Mouse (Mus musculus): Measurements from ENCODE around the gene BC051142. TPM values are rescaled to one million over a fixed set of nuclear protein-coding genes. Genes with fewer than 3 reads are reported as not detected.
"Not testable (repeated sequence)": the region's sequence is repeated elsewhere in the genome, so short reads cannot be mapped to it uniquely, and the experiment has no call there.

The BC051142 gene
- polyA plus RNA-seq, 1 experiment = 1.4 TPM

DNA sequence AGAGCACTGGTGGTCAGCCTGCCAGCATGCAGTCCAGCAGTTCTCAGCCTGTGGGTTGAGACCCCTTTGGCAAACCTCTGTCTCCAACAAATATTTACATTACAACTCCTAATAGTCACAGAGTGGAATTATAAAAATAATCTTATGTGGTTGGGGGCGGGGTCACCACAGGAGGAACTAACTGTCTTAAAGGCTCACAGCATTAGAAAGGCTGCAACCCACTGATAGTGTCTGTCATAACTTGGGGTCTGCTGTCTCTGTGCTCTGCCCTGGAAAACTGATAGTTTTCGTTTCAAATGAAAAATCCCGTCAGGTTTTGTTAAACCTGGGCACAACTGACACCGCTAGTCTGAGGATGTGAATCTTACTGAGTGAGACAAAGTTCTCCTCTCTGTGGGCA is 59.0 kb downstream of the BC051142 start:
- Histone ChIP-seq H3K27ac (ENCODE audit: control insufficient read depth, insufficient read depth, low read length) (no peak overlapping the region), H3K36me3 (ENCODE audit: control insufficient read depth, insufficient read depth, low read length) (no peaks in the 10 kb centered on the region), H3K4me1 (replicated peaks; ENCODE audit: control insufficient read depth, insufficient read depth, low read length) (no peaks in the 10 kb centered on the region), H3K27me3 (ENCODE audit: control insufficient read depth, insufficient read depth, low read length) (no peaks in the 10 kb centered on the region), H3K4me3 (ENCODE audit: control insufficient read depth, insufficient read depth, low read length) (no peak overlapping the region)
- 15% methylated on average over 4 of the region's 4 CpGs for WGBS
- TF ChIP-seq CTCF (IDR thresholded peaks at IDR 0.05; ENCODE audit: borderline replicate concordance, control insufficient read depth, extremely low read depth, insufficient read depth, low read length, poor library complexity) = no peak
- TF ChIP-seq POLR2A (IDR thresholded peaks at IDR 0.05; ENCODE audit: control insufficient read depth, extremely low read depth, insufficient read depth, low read length, poor library complexity) = no peak
- no peak for DNase-seq

DNA sequence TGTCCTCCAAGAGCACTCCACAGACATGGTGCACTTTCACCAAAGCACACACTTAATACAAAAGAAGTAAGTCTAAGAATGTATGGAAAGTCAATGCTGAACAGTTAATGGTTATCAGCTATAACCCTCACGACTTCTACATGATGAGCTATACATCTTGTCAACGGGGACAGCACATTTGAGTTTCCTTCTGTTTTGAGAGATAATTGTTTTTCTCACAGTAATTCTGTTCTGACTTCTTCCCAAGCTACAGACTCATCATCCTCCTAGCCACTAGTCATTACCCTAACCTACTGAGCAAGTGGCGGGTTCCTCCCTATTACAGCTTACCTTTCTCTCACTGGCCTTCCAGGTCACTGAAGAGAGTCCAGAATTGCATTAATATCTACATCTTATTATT is 60.6 kb downstream of the BC051142 start:
- Histone ChIP-seq H3K4me3 (ENCODE audit: control insufficient read depth, insufficient read depth, low read length) (no peak overlapping the region), H3K27me3 (ENCODE audit: control insufficient read depth, insufficient read depth, low read length) (no peaks in the 10 kb centered on the region), H3K27ac (ENCODE audit: control insufficient read depth, insufficient read depth, low read length) (no peak overlapping the region), H3K36me3 (ENCODE audit: control insufficient read depth, insufficient read depth, low read length) (no peaks in the 10 kb centered on the region), H3K4me1 (replicated peaks; ENCODE audit: control insufficient read depth, insufficient read depth, low read length) (no peaks in the 10 kb centered on the region)
- WGBS = 89% methylated on average over 3 of the region's 3 CpGs
- no peak for DNase-seq
- TF ChIP-seq POLR2A (IDR thresholded peaks at IDR 0.05; ENCODE audit: control insufficient read depth, extremely low read depth, insufficient read depth, low read length, poor library complexity) (no peak), CTCF (IDR thresholded peaks at IDR 0.05; ENCODE audit: borderline replicate concordance, control insufficient read depth, extremely low read depth, insufficient read depth, low read length, poor library complexity) (no peak)

DNA sequence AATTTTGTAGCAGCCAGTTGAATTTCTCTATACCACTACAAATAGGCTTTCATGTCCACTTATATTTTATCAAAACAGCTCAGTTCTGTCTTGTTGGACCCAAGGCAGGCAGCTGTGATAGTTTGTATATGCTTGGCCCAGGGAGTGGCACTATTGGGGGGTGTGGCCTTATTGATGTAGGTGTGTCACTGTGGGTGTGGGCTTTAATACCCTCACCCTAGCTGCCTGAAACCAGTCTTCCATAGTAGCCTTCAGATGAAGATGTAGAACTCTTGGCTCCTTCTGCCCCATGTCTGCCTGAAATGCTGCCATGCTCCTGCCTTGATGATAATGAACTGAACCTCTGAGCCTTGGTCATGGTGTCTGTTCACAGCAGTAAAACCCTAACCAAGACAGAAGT is 67.3 kb downstream of the BC051142 start:
- not testable (repeated sequence) for H3K4me1 ChIP-seq (replicated peaks; ENCODE audit: control insufficient read depth, insufficient read depth, low read length); H3K27me3 ChIP-seq (ENCODE audit: control insufficient read depth, insufficient read depth, low read length); H3K4me3 ChIP-seq (ENCODE audit: control insufficient read depth, insufficient read depth, low read length); DNase-seq; H3K27ac ChIP-seq (ENCODE audit: control insufficient read depth, insufficient read depth, low read length); H3K36me3 ChIP-seq (ENCODE audit: control insufficient read depth, insufficient read depth, low read length)

DNA sequence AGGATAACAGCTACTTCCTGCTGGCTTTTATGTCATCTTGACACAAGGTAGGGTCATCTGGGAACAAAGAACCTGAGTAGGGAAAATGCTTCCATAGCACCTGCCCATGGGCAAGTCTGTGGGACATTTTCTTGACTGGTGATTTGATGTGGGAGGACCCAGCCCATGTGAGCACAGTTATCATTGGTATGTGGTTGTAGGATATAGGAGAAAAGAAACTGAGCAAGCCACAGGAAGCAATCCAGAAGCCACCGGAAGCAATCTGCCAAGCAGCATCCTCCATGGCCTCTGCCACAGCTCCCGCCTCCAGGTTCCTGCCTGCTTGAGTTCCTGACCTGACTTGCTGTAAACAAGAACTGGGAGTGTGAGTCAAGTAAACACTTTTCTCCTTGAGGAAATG is 71.9 kb downstream of the BC051142 start:
- H3K4me1 ChIP-seq (replicated peaks; ENCODE audit: control insufficient read depth, insufficient read depth, low read length) = no peaks in the 10 kb centered on the region
- H3K36me3 ChIP-seq (ENCODE audit: control insufficient read depth, insufficient read depth, low read length) = no peaks in the 10 kb centered on the region
- DNase-seq = no peak
- no peak for TF ChIP-seq POLR2A (IDR thresholded peaks at IDR 0.05; ENCODE audit: control insufficient read depth, extremely low read depth, insufficient read depth, low read length, poor library complexity)
- TF ChIP-seq CTCF (IDR thresholded peaks at IDR 0.05; ENCODE audit: borderline replicate concordance, control insufficient read depth, extremely low read depth, insufficient read depth, low read length, poor library complexity) = no peak
- 4% methylated on average over 2 of the region's 2 CpGs for WGBS
- no peak overlapping the region for H3K27ac ChIP-seq (ENCODE audit: control insufficient read depth, insufficient read depth, low read length)
- H3K27me3 ChIP-seq (ENCODE audit: control insufficient read depth, insufficient read depth, low read length) = no peaks in the 10 kb centered on the region; the same call in 1 of the 2 replicates
- no peak overlapping the region for H3K4me3 ChIP-seq (ENCODE audit: control insufficient read depth, insufficient read depth, low read length)

DNA sequence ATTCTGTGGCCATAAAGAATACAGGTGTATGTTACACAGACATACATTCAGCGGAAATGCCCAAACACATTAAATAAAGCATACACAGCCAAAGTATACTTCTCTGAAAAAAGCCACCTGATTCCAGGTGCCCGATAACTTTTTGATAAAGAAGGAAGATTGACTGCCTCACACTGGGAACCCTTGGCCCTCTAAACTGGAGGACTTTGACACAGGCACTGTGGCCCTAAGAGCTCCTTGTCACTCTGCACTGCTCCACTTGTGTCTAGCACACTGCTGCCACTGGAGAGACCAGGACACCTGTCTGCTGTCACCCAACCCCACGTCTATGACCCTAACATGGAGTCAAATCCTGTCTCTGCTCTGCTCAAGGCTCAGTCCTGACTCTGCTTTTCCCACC is 76.4 kb downstream of the BC051142 start:
- Histone ChIP-seq H3K4me1 (replicated peaks; ENCODE audit: control insufficient read depth, insufficient read depth, low read length) (no peaks in the 10 kb centered on the region), H3K27me3 (ENCODE audit: control insufficient read depth, insufficient read depth, low read length) (no peaks in the 10 kb centered on the region; the same call in 1 of the 2 replicates), H3K4me3 (ENCODE audit: control insufficient read depth, insufficient read depth, low read length) (no peak overlapping the region), H3K36me3 (ENCODE audit: control insufficient read depth, insufficient read depth, low read length) (no peaks in the 10 kb centered on the region), H3K27ac (ENCODE audit: control insufficient read depth, insufficient read depth, low read length) (no peak overlapping the region)
- WGBS = 84% methylated on average over 3 of the region's 3 CpGs
- TF ChIP-seq CTCF (IDR thresholded peaks at IDR 0.05; ENCODE audit: borderline replicate concordance, control insufficient read depth, extremely low read depth, insufficient read depth, low read length, poor library complexity) (no peak), POLR2A (IDR thresholded peaks at IDR 0.05; ENCODE audit: control insufficient read depth, extremely low read depth, insufficient read depth, low read length, poor library complexity) (no peak)
- no peak for DNase-seq

DNA sequence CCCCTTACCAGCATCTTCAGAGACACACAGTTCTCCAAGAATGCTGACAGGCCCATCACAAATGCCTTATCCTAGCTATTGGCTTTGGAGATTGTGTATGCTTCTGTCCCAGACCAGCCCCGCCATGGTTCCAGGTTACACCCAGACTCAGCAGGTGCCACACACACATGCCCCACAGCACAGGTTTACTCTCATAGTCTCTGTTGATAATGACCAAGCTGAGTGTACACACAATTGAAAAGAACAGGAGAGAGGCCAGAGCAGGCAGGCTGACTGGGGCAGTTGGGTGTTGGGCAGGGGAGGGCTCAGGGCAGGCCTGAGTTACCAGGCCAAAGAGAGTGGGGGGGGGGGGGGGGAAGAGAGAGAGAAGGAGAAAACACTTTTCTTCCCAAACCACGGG is 77.8 kb downstream of the BC051142 start:
- Histone ChIP-seq H3K36me3 (ENCODE audit: control insufficient read depth, insufficient read depth, low read length) (no peaks in the 10 kb centered on the region), H3K27ac (ENCODE audit: control insufficient read depth, insufficient read depth, low read length) (no peak overlapping the region), H3K27me3 (ENCODE audit: control insufficient read depth, insufficient read depth, low read length) (no peaks in the 10 kb centered on the region), H3K4me1 (replicated peaks; ENCODE audit: control insufficient read depth, insufficient read depth, low read length) (no peaks in the 10 kb centered on the region), H3K4me3 (ENCODE audit: control insufficient read depth, insufficient read depth, low read length) (no peak overlapping the region)
- TF ChIP-seq POLR2A (IDR thresholded peaks at IDR 0.05; ENCODE audit: control insufficient read depth, extremely low read depth, insufficient read depth, low read length, poor library complexity) = no peak
- no peak for TF ChIP-seq CTCF (IDR thresholded peaks at IDR 0.05; ENCODE audit: borderline replicate concordance, control insufficient read depth, extremely low read depth, insufficient read depth, low read length, poor library complexity)
- 96% methylated on average over 1 of the region's 2 CpGs for WGBS
- no peak for DNase-seq

DNA sequence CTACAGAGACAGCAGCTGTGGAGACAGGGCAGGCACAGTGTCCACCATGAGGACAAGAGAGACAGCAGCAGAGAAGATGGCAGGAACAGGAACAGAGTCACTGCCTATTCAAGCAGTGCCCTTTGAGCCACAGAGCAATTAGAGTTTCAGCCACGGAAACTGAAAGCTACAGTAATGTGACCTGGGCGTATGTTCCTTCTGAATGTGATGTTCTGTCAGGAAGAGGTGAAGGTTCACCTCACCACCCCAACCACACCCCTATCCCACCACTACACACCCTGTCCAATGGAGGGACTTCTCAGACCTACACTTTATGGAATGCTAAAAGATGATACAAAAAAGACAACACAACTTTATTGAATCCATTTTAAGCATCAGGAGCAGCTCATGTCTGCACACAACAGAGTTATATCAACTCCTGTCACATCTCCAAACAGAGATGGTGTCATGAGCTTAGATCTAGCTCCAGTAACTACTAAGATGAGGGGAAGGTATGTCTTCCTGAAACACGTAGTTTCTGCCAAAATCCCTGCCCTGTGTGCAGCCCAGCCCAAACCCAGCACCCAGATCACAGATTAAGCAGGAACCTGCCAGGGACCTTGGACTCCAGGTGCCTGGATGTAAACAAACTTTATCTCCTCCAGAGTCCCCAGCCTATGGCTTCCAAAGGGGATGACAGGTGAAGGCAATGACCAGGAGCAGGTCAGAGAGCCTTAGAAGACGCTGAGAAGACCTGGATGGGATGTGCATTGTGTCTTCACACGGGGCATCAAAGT is 78.8 kb downstream of the BC051142 start, which contains the start of gene Btnl4:
Gene Btnl4 (minus strand): TSS at position 81 of the 776 bp plus-strand sequence.
- H3K27ac ChIP-seq (ENCODE audit: control insufficient read depth, insufficient read depth, low read length); H3K4me3 ChIP-seq (ENCODE audit: control insufficient read depth, insufficient read depth, low read length); DNase-seq; H3K4me1 ChIP-seq (replicated peaks; ENCODE audit: control insufficient read depth, insufficient read depth, low read length); H3K27me3 ChIP-seq (ENCODE audit: control insufficient read depth, insufficient read depth, low read length); H3K36me3 ChIP-seq (ENCODE audit: control insufficient read depth, insufficient read depth, low read length): not testable (repeated sequence)
- 58% methylated on average over 5 of the region's 5 CpGs for WGBS
